Mouse (Mus musculus) gastrocnemius, postnatal 14 days (tissue): ENCODE results near the gene St8sia6. TPM values are rescaled to one million over a fixed set of nuclear protein-coding genes. Genes with fewer than 3 reads are reported as not detected.
"Not testable (repeated sequence)": the region's sequence is repeated elsewhere in the genome, so short reads cannot be mapped to it uniquely, and the experiment has no call there.

Experiments used
- DNase-seq: peaks from one replicate; pipeline ENCODE4 v3.0.0; 2021; ENCODE audit warnings: mixed read lengths
- intact Hi-C: fragments of 180-260 bp; cut with DNase I; formaldehyde crosslinking; loops from one replicate; pipeline ENCODE4 v1.15.1; 2025; ENCODE audit warnings: low total_unique reads
- total RNA-seq, 2 experiments: library from RNA; stranded (reverse); gene quantifications; 2 replicates each; pipeline ENCODE4 v1.2.3; 2021

The St8sia6 gene
- total RNA-seq, 2 experiments from 2014 or later = 0.47 to 0.64 TPM

DNA sequence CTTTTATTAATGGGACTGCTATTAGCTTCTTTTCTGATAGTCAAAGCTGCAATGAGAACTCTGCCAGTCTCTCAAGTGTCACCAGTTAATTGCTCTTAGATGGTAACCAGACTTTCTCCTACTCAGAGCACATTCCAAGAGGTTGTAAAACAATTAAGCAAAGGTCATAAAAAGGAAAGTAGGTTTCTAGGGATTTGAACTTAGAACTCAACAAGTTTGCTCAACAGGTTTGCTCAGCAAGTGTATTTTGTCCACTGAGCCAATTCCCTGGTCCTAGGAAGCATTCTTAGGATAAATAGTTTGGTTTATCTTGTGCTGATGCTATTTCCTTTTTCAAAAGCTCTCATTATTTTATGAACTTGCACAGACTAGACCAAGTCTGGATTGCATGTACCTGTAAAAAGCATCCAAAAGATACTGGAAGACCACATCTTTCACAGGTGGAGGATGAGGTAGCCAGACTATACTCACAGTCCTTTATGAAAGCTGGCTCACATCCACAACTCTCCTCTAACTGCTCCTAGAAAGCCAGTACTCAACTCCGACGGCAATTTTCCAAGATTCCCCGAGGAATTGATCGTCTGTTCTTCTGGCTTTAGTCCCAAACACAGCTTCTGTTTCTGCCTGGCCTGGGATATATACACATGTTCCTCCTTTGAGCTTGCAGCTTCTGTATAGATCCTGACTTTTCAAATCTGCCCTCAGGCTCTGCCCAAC lies 111.2 kb downstream of the St8sia6 start:
- no peak for DNase-seq
- intact Hi-C loops = no loop called here

- intact Hi-C loops = no loop called here
Observed at GRCm38 (mm10) chr2:13672946-13673345, 120.9 kb downstream of the St8sia6 start.

GRCm38 (mm10) chr2:13672426-13672825 lies 121.4 kb downstream of the St8sia6 start:
- no peak for DNase-seq
- intact Hi-C loops = no loop called here

More at GRCm38 (mm10) chr2:13672946-13673345, 120.9 kb downstream of the St8sia6 start:
- DNase-seq = no peak

DNA sequence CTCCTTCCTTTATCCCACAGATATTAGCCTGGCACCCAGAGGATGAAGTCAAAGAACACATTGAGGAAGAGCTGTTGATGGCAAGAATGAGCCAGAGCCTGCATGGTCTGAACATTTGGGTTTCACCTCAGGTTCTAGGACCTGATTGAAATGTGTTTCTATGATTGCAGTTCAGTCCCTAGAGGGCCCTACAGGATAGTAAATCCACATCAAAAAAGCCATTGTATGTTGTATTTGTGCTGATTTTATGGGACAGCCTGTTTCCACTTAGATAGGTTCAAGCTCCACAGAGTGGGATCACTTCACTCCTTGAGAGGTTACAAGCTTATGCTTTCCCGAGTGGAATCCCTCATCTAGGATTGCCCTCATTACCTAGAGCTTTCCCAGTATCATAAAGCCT lies 159.0 kb downstream of the St8sia6 start:
- intact Hi-C loops = no loop called here
- no peak for DNase-seq

DNA sequence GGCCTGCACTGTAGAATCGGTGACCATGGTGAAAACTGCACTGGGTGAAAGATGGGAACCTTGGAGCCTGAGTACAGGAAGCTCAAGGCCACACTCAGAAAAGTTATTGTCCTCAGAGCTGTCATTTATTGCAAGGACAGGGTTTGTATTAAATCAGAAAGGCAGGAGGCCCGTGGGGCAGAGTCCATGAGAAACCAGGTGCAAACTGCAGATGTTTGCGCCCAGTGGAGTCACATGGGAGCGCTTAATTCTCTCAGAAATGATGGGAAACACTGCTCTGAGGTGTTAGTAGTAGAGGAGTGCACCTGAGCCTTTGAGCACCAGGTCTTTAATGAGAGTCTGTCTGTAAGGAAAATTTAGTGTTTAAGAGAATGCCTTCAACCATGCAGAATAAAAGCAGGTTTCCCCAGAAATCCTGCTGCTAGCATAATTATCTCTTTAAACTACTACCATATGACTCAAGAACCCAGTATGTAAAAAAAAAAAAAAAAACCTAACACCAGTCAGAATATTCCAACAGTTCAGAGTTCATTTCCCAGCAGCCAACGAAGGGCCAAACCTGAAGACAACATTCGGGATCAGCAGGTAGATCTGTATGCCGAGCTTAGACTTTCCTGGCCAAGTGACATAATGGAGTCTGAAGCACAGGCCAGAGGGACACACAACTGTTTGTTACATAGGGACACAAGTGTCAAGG lies 163.6 kb downstream of the St8sia6 start:
- intact Hi-C loops = no loop called here
- DNase-seq = no peak

GRCm38 (mm10) chr2:13603636-13604035 lies 190.2 kb downstream of the St8sia6 start:
- DNase-seq, intact Hi-C loops: not testable (repeated sequence)

DNA sequence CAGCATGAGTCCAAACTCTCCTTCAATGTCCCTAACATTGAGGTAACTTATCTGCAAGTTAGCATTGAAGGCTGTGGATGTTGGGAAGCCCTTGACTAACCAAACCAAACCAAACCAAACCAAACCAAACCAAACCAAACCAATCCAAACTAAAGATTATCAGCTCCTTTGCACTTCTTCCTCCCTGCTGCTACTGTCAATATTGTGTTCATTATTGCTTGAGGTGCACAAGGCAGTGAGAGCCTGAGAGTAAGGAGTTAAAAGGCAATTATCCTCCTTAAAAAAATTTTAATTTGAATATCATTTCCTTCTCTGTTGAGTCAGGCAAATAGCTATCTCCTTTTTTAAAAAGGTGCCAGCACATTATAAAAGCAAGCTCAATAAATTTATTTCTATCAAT lies 190.8 kb downstream of the St8sia6 start:
- intact Hi-C loops = no loop called here

More for the DNA sequence above, 190.8 kb downstream of the St8sia6 start:
- DNase-seq = no peak

Other genes starting within 250 kb of the St8sia6 start
- 1 to 10 TPM; 3.7 to 3.9 TPM for gene Trdmt1, start 249.4 kb downstream of the St8sia6 start, total RNA-seq
- gene Vim, start 220.1 kb downstream of the St8sia6 start, total RNA-seq = 100 to 1,000 TPM; 423 to 456 TPM